Mouse (Mus musculus): ENCODE data around the gene Zcchc2.

- TF ChIP-seq CTCF (IDR thresholded peaks at IDR 0.05; ENCODE audit: low read depth, low read length) (no peak), EP300 (IDR thresholded peaks at IDR 0.05; ENCODE audit: insufficient read depth, low read depth, low read length) (no peak), POLR2A (IDR thresholded peaks at IDR 0.05; ENCODE audit: insufficient read depth, low read length) (no peak)
Observed at GRCm38 (mm10) chr1:106029769-106030168, 39.6 kb downstream of the Zcchc2 start.
